In the genomic region with DNA sequence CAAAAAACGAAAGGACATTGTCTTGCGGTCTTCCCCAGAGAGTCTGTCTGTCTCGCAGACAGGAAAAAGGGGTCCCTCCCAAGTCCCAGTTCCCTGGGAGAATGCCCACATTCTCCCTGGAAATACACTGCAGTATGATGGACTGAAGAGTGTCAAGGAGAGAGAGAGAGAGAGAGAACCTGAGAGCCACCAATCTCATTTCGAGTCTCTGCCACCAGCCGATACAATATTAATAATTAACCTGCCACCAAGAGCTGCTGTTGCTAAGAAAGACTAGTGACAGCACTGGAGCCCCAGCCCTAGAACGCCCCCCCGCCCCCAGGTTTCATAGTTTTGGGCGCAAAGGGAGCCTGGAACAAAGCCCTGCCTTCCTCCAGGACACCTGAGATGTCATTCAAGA, we compare ENCODE assay signal across 9 mouse cellular contexts.
A peak's percentile ranks its signal among the peaks of the same experiment; 100 is the strongest.
DNase-seq lines count a peak whose midpoint lies in the region; ATAC-seq lines count a peak whose summit lies in the region.
"Had no signal": no experiment of that assay in that cellular context is flagged by ENCODE, and none has a peak within 500 bp of the region (broad histone marks: within the 10 kb centered on the region; RNA-seq: fewer than 3 reads in every experiment).

No protein-coding gene starts in this region.

- peak overlapping the region; percentile 64 for H3K4me2 ChIP-seq in heart, embryonic 16.5 days (ENCODE audit: low read depth, low read length)
- peak overlapping the region; percentile 97 for H3K4me2 ChIP-seq in embryonic facial prominence, embryonic 14.5 days (ENCODE audit: low read depth, low read length)
- H3K4me2 ChIP-seq in intestine, embryonic 15.5 days (replicated peaks): peak overlapping the region; percentile 94
- H3K4me2 ChIP-seq in midbrain, embryonic 15.5 days: peak overlapping the region; percentile 91

- 46% methylated on average over 8 of the region's 8 CpGs for WGBS in heart, embryonic 16.5 days
- WGBS in embryonic facial prominence, embryonic 14.5 days: 47% methylated on average over 8 of the region's 8 CpGs
- 38% methylated on average over 8 of the region's 8 CpGs for WGBS in intestine, embryonic 15.5 days
- 45% methylated on average over 8 of the region's 8 CpGs for WGBS in midbrain, embryonic 15.5 days

- no peak for ATAC-seq in heart, embryonic 16.5 days (replicated peaks; ENCODE audit: extremely low read depth, insufficient read depth, low FRiP score)
- ATAC-seq in embryonic facial prominence, embryonic 14.5 days (ENCODE audit: low read depth): no peak
- peak; percentile 50 for ATAC-seq in intestine, embryonic 15.5 days
- ATAC-seq in midbrain, embryonic 15.5 days (replicated peaks): peak; percentile 46

- no peaks in the 10 kb centered on the region for H3K9me3 ChIP-seq in heart, embryonic 16.5 days (replicated peaks; ENCODE audit: control insufficient read depth, low read length)
- no peaks in the 10 kb centered on the region for H3K9me3 ChIP-seq in embryonic facial prominence, embryonic 14.5 days (ENCODE audit: control insufficient read depth, low read length)
- H3K9me3 ChIP-seq in intestine, embryonic 15.5 days: no peaks in the 10 kb centered on the region
- no peaks in the 10 kb centered on the region for H3K9me3 ChIP-seq in midbrain, embryonic 15.5 days

- peaks cover 48% of the 10 kb centered on the region for H3K4me1 ChIP-seq in heart, embryonic 16.5 days (ENCODE audit: control insufficient read depth, insufficient read depth, low read length)
- H3K4me1 ChIP-seq in embryonic facial prominence, embryonic 14.5 days (ENCODE audit: control insufficient read depth, insufficient read depth, low read length): peaks cover 20% of the 10 kb centered on the region
- peaks cover 32% of the 10 kb centered on the region for H3K4me1 ChIP-seq in intestine, embryonic 15.5 days (replicated peaks)
- peaks cover 19% of the 10 kb centered on the region for H3K4me1 ChIP-seq in midbrain, embryonic 15.5 days

- peak overlapping the region; percentile 69 for H3K9ac ChIP-seq in heart, embryonic 16.5 days (ENCODE audit: low read length)
- H3K9ac ChIP-seq in embryonic facial prominence, embryonic 14.5 days (ENCODE audit: low read depth, low read length): no peak overlapping the region
- no peak overlapping the region for H3K9ac ChIP-seq in intestine, embryonic 15.5 days
- H3K9ac ChIP-seq in midbrain, embryonic 15.5 days: no peak overlapping the region

- peak overlapping the region; percentile 86 for H3K27ac ChIP-seq in heart, embryonic 16.5 days (ENCODE audit: low read length)
- H3K27ac ChIP-seq in embryonic facial prominence, embryonic 14.5 days (replicated peaks; ENCODE audit: low read depth, low read length): no peak overlapping the region
- H3K27ac ChIP-seq in intestine, embryonic 15.5 days: no peak overlapping the region
- peak overlapping the region; percentile 45; the same call in 1 of the 2 replicates for H3K27ac ChIP-seq in midbrain, embryonic 15.5 days

- peak overlapping the region; percentile 57 for H3K4me3 ChIP-seq in heart, embryonic 16.5 days (ENCODE audit: low read length)
- peak overlapping the region; percentile 47 for H3K4me3 ChIP-seq in embryonic facial prominence, embryonic 14.5 days (ENCODE audit: low read depth, low read length)
- peak overlapping the region; percentile 41 for H3K4me3 ChIP-seq in intestine, embryonic 15.5 days (replicated peaks)
- H3K4me3 ChIP-seq in midbrain, embryonic 15.5 days: peak overlapping the region; percentile 50

- no peaks in the 10 kb centered on the region; the same call in 1 of the 2 replicates for H3K27me3 ChIP-seq in heart, embryonic 16.5 days (ENCODE audit: control insufficient read depth, insufficient read depth, low read length)
- peaks cover 28% of the 10 kb centered on the region for H3K27me3 ChIP-seq in embryonic facial prominence, embryonic 14.5 days (replicated peaks; ENCODE audit: control insufficient read depth, insufficient read depth, low read length)
- H3K27me3 ChIP-seq in intestine, embryonic 15.5 days (replicated peaks): 0 out of 2 replicates have a peak, but pooled peaks cover 7% of the 10 kb centered on the region
- no peaks in the 10 kb centered on the region for H3K27me3 ChIP-seq in midbrain, embryonic 15.5 days (replicated peaks)

- no peak for DNase-seq in heart, adult 18-20 months
- DNase-seq in embryonic facial prominence, embryonic 14.5 days (ENCODE audit: low spot score): no peak
- DNase-seq in embryo, embryonic 10 days (ENCODE audit: low spot score): no peak
- DNase-seq in layer of hippocampus, adult 9-11 months: no peak
- DNase-seq in spleen, postnatal 36 days (ENCODE audit: low spot score in 2 of 2): no peak
- DNase-seq: kidney, postnatal 25 days had no signal

- no peaks in the 10 kb centered on the region for H3K36me3 ChIP-seq in heart, embryonic 16.5 days (ENCODE audit: control insufficient read depth, insufficient read depth)
- no peaks in the 10 kb centered on the region for H3K36me3 ChIP-seq in embryonic facial prominence, embryonic 14.5 days (ENCODE audit: control insufficient read depth, insufficient read depth, low read length)
- H3K36me3 ChIP-seq in intestine, embryonic 15.5 days: no peaks in the 10 kb centered on the region
- no peaks in the 10 kb centered on the region for H3K36me3 ChIP-seq in midbrain, embryonic 15.5 days (replicated peaks)

Comparison
In these comparisons a context has a peak if more than half of its experiments do, and no peak if none do; other contexts are left out.
1. ATAC-seq: peak in intestine, embryonic 15.5 days (single experiment) and midbrain, embryonic 15.5 days (single experiment); none in heart, embryonic 16.5 days (single experiment) and embryonic facial prominence, embryonic 14.5 days (single experiment).
2. H3K27ac ChIP-seq: peak in heart, embryonic 16.5 days (single experiment) and midbrain, embryonic 15.5 days (single experiment); none in embryonic facial prominence, embryonic 14.5 days (single experiment) and intestine, embryonic 15.5 days (single experiment).
3. Peak in every context shown above with its lines, with median percentiles within 50 percentile points of each other: H3K4me2 ChIP-seq and H3K4me3 ChIP-seq.